Mouse (Mus musculus) heart, adult 2 months (tissue): ENCODE data around the gene Traf4. TPM values are rescaled to one million over a fixed set of nuclear protein-coding genes. Genes with fewer than 3 reads are reported as not detected.

Source experiments
- DNase-seq, 2 experiments: peaks; one replicate each; pipeline ENCODE4 v3.0.0; 2021
- H3K27ac ChIP-seq: fragments of 200-600 bp; 2 replicates; pipeline ENCODE4 v1.8.1; 2022
- H3K27me3 ChIP-seq: fragments of 200-500 bp; 2 replicates; pipeline ENCODE4 v1.6.1; 2012; ENCODE audit warnings: mild to moderate bottlenecking, low read length, inconsistent platforms, mixed read lengths; ENCODE audit not compliant: control insufficient read depth, insufficient read depth
- H3K36me3 ChIP-seq: fragments of 200-500 bp; 2 replicates; pipeline ENCODE4 v1.6.1; 2012; ENCODE audit warnings: low read length, inconsistent platforms; ENCODE audit not compliant: control insufficient read depth, insufficient read depth
- H3K4me1 ChIP-seq: fragments of 200-500 bp; 2 replicates; pipeline ENCODE4 v1.6.1; 2011; ENCODE audit warnings: low read length; ENCODE audit not compliant: control insufficient read depth, insufficient read depth
- H3K4me3 ChIP-seq: fragments of 200-600 bp; 2 replicates; pipeline ENCODE4 v1.8.1; 2022
- H3K79me2 ChIP-seq: fragments of 200-500 bp; replicated peaks from 2 replicates; pipeline ENCODE4 v1.6.1; 2012; ENCODE audit warnings: mild to moderate bottlenecking, inconsistent platforms, low read length, moderate library complexity, mixed read lengths; ENCODE audit not compliant: control insufficient read depth, insufficient read depth
- H3K9ac ChIP-seq: fragments of 200-500 bp; 2 replicates; pipeline ENCODE4 v1.6.1; 2012; ENCODE audit warnings: low read depth, mild to moderate bottlenecking, control low read depth, inconsistent platforms, low read length, mixed read lengths
- CTCF ChIP-seq: fragments of 200-600 bp; IDR thresholded peaks from 2 replicates; pipeline ENCODE4 v1.8.1; 2022; ENCODE audit warnings: antibody characterized with exemption, mild to moderate bottlenecking, moderate library complexity
- EP300 ChIP-seq: fragments of 200-500 bp; IDR thresholded peaks from 2 replicates; pipeline ENCODE4 v1.6.1; 2011; ENCODE audit warnings: low read depth, low read length, control low read depth; ENCODE audit not compliant: insufficient read depth
- POLR2A ChIP-seq: fragments of 200-500 bp; IDR thresholded peaks from 2 replicates; pipeline ENCODE4 v1.6.1; 2011; ENCODE audit warnings: mild to moderate bottlenecking, low read depth, low read length, control low read depth; ENCODE audit not compliant: insufficient read depth
- WGBS: fragments of 180-500 bp; shearing (Covaris S2); methylation state at CpG from one replicate; pipeline ENCODE4 v1.1.7; 2018; 5-methylcytosine and 5-hydroxymethylcytosine counted together
- intact Hi-C: fragments of 180-260 bp; cut with DNase I; formaldehyde crosslinking; loops from one replicate; pipeline ENCODE4 v1.15.1; 2025
- polyA plus RNA-seq: library from polyadenylated mRNA; depleted of rRNA; stranded (reverse); fragments of >200 nt; gene quantifications from 2 replicates; pipeline ENCODE4 v1.2.3, GENCODE M21; 2012
- total RNA-seq, 2 experiments: library from RNA; stranded (reverse); gene quantifications; 2 replicates each; pipeline ENCODE4 v1.2.3; 2021

Gene Traf4
- total and polyA plus RNA-seq, 3 experiments, result 3.7 to 13.4 (median 6.0) TPM

DNA sequence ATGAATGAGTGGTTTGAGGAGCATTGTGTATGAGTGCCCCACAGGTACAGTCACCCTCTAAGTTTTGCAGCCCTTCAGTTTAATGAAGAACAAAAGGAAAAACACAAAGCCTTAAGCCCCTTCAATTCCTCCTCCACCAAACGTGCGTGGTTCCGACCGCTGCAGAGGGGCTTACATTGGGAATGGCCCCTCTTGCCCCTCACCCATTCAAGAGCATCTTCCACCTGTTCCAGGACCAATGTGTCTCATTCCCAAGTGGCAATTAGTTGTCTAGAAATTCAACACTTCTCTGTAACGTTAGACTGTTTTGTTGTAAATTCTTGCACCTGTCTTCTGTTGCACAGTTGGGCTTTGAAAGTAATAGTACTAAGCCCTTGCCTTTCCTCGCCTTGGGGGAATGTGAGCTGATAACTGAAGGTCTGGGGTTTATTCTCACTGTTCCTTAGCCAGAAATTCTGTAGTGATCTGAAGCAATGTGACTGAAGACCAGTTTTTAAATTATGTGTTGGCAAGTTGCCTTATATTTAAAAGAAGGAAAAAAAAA lies 9.2 kb downstream of the Traf4 start:
- Histone ChIP-seq H3K27me3 (no peaks in the 10 kb centered on the region), H3K27ac (no peak overlapping the region), H3K36me3 (peaks cover 3% of the 10 kb centered on the region; the same call in 1 of the 2 replicates), H3K9ac (no peak overlapping the region), H3K4me1 (peaks cover 5% of the 10 kb centered on the region), H3K4me3 (no peak overlapping the region), H3K79me2 (no peaks in the 10 kb centered on the region)
- intact Hi-C loops, result no loop called here
- 79% methylated on average over 6 of the region's 6 CpGs for WGBS
- no peak for TF ChIP-seq CTCF
- TF ChIP-seq EP300, result no peak
- TF ChIP-seq POLR2A, result no peak
- no peak for DNase-seq

DNA sequence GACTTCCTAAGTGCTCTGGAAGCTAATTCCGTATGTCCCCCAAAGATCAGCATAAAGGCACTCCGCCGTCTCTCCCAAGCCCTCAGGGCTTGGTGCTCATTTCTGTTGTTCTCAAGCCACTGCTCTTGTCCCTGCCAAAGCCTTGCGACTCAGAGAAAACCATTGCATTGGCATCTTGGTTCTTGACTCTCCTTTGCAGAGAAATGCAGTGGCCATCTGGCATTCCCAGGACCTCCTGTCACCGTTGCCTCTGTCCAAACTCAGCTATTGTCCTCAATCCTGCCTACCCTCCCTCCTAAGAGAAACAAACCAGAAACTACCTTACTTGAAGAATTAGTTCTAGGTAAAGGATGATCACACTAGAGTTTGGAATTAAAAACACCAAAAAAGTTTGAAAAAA lies 9.7 kb downstream of the Traf4 start:
- Histone ChIP-seq H3K4me3 (no peak overlapping the region), H3K4me1 (peaks cover 5% of the 10 kb centered on the region), H3K27me3 (no peaks in the 10 kb centered on the region), H3K79me2 (no peaks in the 10 kb centered on the region), H3K27ac (no peak overlapping the region), H3K9ac (no peak overlapping the region), H3K36me3 (peaks cover 3% of the 10 kb centered on the region; the same call in 1 of the 2 replicates)
- WGBS, result 79% methylated on average over 5 of the region's 5 CpGs
- intact Hi-C loops, result no loop called here
- DNase-seq, result no peak
- TF ChIP-seq EP300 (no peak), CTCF (no peak), POLR2A (no peak)

DNA sequence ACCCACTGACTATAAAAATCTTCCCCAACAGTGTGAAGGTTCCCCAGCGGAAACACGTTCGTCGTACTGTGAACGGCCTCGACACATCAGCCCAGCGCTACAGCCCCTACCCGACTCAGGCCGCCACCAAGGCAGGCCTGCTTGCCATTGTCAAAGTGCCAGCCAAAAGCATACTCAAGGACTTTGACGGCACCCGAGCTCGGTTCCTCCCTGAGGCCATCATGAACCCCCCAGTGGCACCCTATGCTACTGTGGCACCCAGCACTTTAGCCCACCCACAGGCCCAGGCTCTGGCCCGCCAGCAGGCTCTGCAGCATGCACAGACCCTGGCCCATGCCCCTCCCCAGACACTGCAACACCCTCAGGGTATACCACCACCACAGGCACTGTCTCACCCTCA lies 11.6 kb downstream of the Traf4 start:
- DNase-seq, result no peak
- 80% methylated on average over 13 of the region's 13 CpGs for WGBS
- no peak overlapping the region for H3K4me3 ChIP-seq
- no peak overlapping the region for H3K9ac ChIP-seq
- peaks cover 3% of the 10 kb centered on the region; the same call in 1 of the 2 replicates for H3K36me3 ChIP-seq
- H3K27me3 ChIP-seq, result no peaks in the 10 kb centered on the region
- peaks cover 5% of the 10 kb centered on the region for H3K4me1 ChIP-seq
- H3K27ac ChIP-seq, result no peak overlapping the region; the same call in 1 of the 2 replicates
- intact Hi-C loops, result loop anchor here (5.0 kb wide), 1 partner anchor 91 kb away; no protein-coding TSS in a partner anchor
- H3K79me2 ChIP-seq, result no peaks in the 10 kb centered on the region
- TF ChIP-seq EP300 (no peak), POLR2A (no peak), CTCF (no peak)

DNA sequence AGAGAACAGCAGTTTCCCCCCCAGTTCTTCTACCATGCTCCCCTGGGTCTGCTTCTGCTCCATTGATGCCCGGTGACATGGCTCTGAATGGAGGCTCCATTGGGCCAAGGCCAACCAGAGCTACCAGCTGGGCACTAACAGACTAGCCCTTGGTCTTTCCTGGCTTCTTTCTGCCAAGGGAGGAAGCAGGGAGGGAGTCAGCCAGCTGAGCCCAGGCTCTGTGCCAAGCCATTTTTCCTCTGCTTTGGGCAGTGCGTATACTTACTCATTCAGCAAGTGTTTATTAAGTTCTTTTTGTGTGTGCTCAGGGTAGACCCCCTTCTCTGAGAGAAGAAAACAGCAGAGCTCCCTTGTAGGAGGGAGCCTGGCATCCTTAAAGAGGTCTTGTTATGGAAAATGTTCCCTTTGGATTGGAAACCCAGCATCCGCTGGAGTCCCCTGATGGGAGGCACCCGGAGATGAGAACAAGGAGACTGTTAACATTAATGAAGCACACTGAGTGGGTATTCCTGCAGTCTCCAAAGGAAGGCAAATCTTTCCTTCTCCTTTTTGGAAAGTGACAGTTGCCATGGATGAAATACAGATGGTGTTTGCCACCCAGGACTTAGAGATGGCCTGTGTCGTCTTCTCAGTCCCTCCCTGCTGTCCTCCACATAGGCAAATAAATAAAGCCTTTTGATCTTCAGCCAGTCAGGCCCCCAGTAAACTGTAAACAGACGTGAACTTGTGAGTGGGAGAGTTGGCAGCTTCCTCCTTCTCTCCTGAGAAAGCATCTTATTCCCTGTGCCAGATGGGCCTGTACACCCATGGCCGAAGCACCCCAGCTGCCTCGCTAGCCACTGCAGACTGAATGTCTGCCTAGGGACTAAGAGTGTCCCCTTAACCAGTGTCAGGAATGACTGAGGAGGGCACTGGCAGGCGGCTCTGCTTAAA lies 12.8 kb downstream of the Traf4 start:
- H3K79me2 ChIP-seq, result no peaks in the 10 kb centered on the region; the same call in 1 of the 2 replicates
- peaks cover 5% of the 10 kb centered on the region for H3K4me1 ChIP-seq
- H3K27ac ChIP-seq, result peak overlapping the region; percentile 61
- H3K36me3 ChIP-seq, result peaks cover 3% of the 10 kb centered on the region; the same call in 1 of the 2 replicates
- DNase-seq, result peak; percentile 71
- no peaks in the 10 kb centered on the region for H3K27me3 ChIP-seq
- WGBS, result 40% methylated on average over 9 of the region's 9 CpGs
- no peak for TF ChIP-seq CTCF
- TF ChIP-seq POLR2A, result no peak
- H3K9ac ChIP-seq, result no peak overlapping the region
- intact Hi-C loops, result loop anchor here (5.0 kb wide), 1 partner anchor 90 kb away; no protein-coding TSS in a partner anchor
- no peak overlapping the region for H3K4me3 ChIP-seq

DNA sequence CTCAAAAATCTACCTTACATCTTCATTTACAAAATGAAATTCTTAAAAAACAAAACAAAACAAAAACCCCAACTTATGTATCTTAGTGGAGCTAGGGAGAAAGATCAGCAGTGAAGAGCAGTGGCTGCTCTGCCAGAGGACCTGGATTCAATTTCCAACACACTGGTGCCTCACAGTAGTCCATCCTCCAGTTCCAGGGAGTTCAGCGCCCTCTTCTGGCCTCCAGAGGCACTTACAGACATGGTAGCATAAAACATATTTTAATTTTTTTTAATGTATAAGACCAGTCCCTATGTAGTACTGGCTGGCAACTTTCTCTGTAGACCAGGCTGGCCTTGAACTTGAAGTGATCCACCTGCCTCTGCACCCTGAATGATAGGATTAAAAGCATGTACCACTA lies 14.2 kb downstream of the Traf4 start:
- Histone ChIP-seq H3K27me3 (no peaks in the 10 kb centered on the region), H3K4me3 (no peak overlapping the region), H3K9ac (no peak overlapping the region), H3K27ac (no peak overlapping the region), H3K79me2 (no peaks in the 10 kb centered on the region; the same call in 1 of the 2 replicates), H3K36me3 (peaks cover 3% of the 10 kb centered on the region; the same call in 1 of the 2 replicates), H3K4me1 (peaks cover 5% of the 10 kb centered on the region)
- 49% methylated on average over 1 of the region's 1 CpGs for WGBS
- TF ChIP-seq EP300, result no peak
- peak; percentile 66 for TF ChIP-seq CTCF
- DNase-seq, result no peak
- intact Hi-C loops, result loop anchor here (5.0 kb wide), 1 partner anchor 89 kb away; no protein-coding TSS in a partner anchor
